Mouse (Mus musculus) cerebellum, adult 11 months (tissue): Measurements from ENCODE around the gene Tnni3.
"Not testable (repeated sequence)": the region's sequence is repeated elsewhere in the genome, so short reads cannot be mapped to it uniquely, and the experiment has no call there.

Experiments
- DNase-seq: peaks from one replicate; pipeline ENCODE4 v3.0.0; 2022

Tnni3 gene

DNA sequence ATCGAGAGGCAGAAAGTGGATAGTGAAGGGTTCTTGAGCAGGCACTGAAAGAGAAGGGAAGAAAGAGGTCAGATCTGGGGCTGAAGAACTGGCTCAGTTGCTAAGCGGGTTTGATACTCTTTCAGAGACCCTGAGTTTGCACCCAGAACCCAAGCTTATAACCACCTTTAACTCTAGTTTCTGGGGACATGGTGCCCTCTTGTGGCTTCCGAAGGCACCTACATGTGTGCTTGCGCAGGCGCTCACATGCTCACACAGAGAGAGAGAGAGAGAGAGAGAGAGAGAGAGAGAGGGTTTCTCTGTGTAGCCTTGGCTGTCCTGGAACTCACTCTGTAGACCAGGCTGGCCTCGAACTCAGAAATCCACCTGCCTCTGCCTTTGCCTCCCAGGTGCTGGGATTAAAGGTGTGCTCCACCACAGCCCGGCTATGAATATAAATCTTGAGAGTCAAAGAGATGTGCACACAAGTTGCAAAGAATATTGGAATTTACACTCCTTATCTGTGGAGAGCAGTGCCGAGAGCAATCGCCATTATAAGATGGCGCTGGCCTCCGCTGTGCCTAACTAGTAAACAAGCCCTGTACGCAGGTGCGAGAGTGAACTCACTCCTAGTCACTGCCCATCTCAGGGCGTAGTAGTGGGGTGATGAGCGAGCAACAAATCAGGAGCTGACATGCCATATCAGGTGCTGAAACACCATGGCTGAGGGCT, at the start of gene Tnni3:
Gene Tnni3, minus strand, starts transcription at position 18 of the 711 bp plus-strand sequence.
- not testable (repeated sequence) for DNase-seq

DNA sequence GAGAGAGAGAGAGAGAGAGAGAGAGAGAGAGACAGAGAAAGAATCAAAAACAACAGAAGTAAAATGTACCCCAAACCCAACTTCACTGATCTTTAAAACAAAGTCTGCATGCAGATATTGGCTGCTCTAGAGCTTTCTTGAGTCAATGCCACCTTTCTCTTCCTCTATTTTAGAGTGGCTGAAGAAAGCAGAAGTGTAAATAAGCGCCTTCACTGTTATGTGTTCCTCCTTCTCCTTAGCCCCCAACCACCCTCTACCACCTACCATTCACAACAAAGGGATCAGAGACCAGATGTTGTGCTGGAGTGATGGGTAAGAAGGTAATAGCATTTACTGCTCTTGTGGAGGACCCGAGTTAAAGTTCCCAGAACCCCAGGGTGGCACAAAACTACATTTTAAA, 48.3 kb upstream of the Tnni3 start:
- DNase-seq: not testable (repeated sequence)

DNA sequence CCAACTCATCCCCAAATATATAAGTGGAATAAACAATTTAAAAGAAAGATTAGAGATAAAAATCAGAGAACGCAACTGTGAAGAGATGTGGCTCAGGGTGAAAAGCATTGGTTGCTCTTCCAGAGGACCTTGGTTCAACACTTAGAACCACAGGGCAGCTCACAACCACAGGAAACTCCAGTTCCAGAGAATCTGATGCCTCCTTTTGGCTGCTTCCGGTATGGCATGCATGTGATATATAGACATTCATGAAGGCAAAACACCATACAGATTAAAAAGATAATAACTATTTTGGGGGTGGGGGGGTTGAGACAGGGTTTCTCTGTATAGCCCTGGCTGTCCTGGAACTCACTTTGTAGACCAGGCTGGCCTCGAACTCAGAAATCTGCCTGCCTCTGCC, 38.6 kb upstream of the Tnni3 start:
- DNase-seq: no peak

DNA sequence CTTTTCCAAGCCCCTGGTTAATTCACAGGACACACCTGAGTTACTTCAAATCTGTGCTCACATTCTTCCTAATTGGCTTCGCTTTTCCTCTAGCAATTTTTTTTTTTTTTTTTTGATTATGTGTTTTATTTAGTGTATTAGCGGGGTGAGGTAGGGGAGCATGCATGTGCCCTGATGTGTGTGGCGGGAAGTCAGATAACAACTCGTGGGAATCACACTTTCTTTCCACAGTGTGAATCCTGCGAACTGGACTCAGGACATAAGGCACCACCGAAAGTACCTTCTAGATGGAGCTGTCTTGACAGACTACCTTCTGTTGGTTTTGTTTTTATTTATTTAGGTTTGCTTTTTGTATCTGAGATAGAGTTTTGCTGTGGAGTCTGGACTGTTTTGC, 33.1 kb upstream of the Tnni3 start:
- DNase-seq: no peak

DNA sequence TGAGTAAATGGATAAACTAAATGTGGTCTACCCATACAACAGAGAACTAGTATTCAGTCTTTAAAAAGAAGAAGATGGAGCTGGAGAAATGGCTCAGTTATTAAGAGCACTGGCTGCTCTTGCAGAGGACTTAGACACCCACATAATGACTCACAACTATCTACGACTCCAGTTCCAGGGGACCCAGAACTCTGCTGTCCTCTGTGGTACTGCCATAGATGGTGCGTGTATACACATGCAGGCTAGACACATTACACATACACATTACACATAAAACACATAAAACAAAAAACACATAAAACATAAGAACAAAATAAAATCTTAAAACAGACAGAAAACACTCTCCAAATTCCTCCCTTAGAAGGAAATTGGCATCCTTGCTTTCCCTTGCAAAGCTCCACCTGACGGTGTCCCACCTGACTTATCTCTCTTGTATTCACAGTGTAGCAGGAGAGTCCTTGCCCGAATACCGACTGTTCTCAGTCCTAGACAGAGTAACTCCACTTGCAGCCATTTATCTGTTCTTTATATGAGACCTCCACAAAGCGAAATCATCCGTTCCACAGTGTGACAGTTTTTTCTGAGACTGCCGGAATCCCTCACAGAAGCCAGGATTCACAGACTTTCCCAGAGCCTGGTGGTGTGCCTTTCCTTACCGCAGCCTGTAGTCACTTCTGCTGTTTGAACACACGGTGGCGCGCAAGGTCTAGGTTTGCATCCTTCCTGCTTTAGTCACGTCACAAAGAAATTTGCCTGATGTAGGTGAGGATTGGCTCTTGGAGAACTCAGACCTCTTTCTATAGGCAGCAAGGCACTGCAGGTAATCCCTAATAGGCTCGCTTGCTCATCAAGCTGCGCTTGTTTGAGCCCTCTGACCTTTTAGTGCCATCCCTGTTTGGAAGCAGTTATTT, 32.5 kb upstream of the Tnni3 start:
- peak; percentile 76 for DNase-seq

DNA sequence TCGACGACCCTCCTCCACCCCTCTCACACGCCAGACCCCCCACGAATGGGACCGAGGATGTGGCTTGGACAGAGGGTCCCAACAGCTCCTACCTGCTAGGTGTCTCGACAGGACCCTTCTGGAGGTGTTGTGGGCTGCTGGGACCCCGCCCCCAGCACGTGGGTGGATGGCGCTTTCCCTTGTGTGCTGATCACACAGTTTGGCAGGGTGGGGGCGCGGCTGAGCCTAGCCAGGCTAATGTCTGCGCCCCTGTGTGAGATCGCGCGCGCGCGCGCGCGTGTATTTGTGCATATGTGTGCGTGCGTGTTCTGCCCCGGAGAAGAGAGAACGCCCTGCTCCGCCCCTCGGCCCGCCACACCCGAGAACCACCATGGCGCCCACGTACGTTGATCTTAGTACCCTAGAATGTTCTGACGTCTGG, 23.2 kb upstream of the Tnni3 start, which contains the start of gene Syt5:
Gene Syt5, minus strand, starts transcription at position 321 of the 421 bp plus-strand sequence.
- DNase-seq: peak; percentile 36

DNA sequence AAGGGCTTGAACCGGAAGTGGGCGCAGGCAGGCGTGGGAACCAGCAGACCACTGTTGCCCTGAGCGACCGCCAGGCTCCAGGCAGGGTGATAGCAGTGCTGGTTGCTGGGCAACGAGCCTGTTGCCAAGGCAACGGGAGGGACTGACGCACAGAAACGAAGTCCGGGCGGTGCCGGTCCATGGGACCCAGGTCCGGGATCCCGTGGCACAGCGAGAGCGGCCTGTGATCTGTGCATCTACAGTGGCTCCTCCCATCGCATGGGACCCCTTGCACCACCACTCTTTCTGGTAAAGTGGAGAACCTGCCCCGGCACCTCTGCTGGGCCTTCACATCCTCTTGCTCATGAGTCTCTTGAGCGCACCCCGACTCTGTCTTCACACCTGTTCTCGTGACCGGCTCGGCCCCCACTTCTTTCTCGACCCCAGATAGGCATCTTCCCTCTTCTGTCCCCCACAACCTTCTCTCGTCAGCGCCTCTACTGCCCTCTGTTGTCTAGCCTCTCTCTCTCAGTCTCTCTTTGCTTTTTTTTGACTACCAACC, 22.6 kb upstream of the Tnni3 start:
- peak; percentile 80 for DNase-seq

DNA sequence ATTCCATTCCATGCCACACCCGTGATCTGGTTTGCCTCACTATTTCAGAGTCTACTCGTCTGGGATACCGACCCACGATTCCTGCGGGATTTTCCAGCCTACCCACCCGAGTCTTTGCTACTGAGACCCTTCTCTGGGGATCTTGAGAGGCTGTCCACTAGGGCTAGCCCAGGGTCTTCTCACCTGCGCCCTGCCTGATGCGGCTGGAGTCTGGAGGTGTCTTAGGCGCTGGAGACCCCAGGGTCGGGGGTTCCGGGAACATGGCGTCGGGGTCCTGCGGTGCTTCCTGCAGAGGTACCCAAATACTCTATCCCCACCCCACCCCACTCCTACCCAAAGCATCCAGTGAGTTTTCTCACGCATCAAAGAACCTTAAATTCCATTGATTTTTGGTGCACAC, 22.0 kb upstream of the Tnni3 start:
- DNase-seq: no peak

DNA sequence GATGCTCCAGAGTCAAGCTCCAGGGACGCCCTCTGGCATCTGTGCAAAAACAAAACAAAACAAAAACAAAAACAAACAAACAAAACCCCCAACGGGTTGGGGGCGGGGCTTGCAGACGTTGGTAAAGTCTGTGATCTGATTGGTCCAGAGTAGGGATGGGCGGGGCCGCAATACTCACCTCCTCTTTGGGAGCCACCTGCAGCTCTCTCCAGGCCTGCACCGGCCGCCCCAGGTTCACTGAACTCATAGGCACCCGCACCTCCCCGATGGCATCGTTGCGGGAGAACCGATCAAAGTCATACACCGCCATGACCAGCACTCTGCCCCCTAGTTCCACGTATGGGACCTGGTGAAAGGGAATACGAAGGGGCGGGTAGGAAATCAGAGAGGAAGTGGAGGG, 18.0 kb upstream of the Tnni3 start:
- DNase-seq: no peak

DNA sequence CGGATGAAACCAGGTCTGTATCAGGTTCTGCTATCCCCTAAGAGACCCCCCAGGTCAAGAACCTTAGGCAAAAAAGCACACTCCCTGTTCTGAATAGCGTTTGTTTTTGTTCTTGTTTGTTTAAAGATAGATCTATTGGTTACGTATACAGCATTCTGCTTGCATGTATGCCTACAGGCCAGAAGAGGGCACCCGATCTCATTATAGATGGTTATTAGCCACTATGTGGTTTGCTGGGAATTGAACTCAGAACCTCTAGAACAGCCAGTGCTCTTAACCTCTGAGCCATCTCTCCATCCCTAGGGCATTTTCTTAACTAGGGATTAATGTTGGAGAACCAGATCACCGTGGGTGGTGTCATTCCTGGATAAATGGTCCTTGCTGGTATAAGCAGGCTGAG, 17.3 kb upstream of the Tnni3 start:
- no peak for DNase-seq

DNA sequence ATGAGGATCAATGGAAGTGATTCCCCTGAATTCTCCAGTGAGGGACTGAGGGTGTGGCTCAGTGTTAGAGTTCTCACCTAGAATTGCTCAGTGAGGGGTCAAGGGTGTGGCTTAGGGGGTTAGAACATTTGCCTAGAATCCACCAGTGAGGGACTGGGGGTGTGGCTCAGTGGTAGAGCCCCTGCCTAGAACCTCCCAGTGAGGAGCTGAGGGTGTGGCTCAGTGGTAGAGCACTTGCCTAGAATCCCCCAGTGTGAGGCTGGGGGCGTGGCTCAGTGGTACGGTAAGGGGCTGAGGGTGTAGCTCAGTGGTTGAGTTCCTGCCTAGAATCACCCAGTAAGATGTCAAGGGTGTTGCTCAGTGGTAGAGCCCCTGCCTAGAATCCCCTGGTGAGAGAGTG, 15.0 kb upstream of the Tnni3 start:
- no peak for DNase-seq

DNA sequence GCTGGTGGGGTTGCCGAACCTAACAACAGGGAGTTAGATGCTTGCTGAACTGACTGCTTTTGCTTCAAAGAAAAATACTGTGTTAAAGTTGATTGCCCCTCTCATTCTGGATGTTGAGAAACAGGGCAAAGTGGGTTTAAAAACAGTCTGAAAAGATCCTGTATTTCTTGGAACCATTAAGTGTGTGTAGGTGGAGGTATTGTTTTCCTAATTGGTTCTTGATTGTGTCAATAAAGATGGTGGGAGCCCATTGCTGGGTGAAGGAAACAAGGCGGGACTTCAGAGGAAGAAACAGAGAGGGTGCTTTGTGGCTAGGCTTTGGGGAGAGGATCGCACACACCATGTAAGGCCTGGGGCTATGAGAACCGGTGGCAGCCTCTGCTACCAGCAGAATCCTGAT, 13.2 kb upstream of the Tnni3 start:
- DNase-seq: no peak

DNA sequence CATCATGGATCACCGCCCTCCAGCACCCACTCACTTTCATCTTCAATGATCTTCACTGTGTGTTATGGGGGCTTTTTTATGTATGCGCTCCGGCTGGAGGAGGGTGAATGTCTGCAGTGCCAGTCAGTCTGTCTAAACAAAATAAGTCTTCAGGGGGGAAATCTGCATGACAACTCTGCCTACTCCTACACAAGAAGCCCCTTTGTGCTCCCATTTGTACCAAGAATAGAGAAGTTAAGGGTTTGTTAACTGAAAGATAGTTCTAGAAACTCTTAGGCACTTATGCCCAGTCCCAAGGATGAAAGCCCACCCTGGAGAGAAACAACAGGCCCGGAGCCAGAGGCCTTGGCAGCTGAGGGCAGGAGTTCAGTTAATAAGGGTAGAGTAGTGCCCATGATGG, 12.3 kb upstream of the Tnni3 start:
- no peak for DNase-seq

DNA sequence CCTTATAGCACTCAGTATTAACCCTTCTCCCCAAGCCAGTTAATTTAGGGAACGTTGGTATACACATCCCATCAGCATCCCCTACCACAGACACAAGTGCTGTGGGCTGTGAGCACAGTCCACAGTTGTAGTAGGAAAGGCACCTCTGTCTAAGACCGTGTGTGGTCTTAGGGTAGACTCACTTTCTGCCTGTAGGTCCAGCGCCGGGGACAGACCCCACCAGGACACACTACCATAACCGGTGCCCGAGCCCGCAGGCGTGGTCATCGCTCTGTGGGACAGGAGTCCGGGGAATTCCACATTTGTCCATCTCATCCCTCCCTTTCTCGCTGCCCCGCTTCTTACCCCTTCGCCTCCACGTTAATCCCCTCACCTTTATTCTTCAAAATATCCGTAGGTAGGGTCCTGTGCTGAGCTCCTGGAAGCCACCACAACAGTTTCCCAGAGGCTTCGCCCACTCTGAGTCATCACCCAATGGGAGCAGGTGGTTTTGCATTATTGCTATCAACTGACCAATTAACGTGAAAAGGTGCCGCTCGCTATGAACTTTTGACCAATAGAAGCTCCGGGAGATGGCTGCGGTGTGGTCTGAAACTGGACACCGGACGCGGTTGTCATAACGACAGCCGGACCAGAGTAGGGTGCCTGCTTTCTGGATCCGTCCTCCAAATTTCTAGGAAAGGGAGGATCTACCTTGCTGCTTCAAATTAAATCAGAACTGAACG, 8.1 kb upstream of the Tnni3 start, which contains the start of gene Dnaaf3:
Gene Dnaaf3, minus strand, starts transcription at position 449 of the 725 bp plus-strand sequence.
- DNase-seq: no peak

DNA sequence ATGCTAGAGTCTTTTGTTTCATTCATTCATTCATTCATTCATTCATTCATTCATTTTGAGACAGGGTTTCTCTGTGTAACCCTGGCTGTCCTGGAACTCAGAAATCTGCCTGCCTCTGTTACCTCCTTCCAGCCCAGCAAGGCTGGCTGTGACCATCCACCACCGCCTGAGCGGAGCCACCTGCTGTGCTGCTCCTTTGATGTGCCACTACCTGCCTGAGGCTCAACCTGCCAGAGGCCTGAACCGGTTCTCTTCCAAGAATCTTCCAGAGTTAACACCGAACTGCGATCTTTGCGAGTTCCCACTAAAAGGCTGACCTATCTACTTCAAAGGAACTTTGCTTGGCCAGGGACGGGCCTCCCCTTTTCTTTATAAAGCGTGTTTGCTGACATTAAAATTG, 6.1 kb upstream of the Tnni3 start:
- not testable (repeated sequence) for DNase-seq

DNA sequence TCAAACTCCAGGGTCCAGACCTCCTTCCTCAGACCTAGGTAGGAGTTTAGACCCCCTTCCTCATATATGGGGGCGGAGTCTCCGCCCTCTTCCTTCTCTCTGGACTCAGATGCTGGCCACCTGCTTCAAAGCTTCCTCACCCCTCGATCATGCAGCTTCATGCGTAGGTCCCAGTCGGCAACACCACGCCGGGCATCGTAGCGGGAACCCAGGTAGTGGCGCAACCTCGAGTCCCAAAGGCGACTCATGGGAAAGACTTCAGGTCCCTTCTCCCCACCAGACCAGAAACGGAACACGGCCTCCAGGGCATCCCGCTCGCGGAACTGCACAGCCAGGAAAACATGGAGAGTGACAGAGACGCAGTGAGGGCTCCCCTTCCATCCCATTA, 3.3 kb upstream of the Tnni3 start:
- DNase-seq: no peak

DNA sequence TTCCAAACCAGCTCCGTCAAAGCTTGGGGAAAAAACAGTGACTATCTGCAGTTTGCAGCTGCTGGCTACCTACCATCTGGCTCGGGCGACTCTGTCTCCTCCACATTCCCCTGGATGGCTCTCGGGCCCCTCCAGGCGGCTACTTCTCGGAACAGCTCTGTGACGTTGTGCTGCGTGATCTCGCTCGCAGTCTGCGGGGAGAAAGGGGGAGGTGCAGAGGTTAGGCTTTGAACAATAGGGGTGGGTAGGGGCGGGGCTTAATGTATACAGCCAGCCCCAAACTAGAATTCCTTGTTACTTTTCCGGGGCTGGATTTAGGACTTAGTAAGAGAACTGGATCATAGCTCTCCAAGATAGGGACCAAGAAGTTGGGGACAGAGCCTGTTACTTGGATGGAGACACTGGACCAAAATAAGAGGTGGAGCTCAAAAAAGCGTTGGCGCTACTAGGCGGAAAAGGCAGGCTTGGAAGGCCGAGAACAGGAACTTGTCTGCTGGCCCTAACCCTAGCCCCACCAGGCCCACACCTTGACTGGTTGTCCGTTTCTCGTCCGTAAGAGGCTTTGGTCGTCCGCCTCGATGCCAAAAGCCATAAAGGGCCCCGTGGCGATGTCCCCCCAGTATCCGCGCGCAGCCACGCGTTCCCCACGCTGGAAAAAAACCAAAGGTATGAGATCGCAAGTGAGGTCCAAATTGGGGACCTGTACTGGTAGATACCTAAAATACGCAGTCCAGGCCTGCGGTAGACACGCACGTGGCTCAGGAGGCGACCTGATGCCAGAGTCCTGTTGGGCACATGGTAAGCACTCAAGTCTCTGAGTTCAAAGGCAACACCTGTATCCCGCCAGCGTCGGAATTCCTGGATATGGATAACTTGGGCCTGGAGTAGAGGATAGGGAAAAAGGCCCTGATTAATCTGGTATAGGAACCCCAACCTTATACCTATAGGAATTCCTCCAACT, 2.6 kb upstream of the Tnni3 start:
- peak; percentile 52 for DNase-seq

DNA sequence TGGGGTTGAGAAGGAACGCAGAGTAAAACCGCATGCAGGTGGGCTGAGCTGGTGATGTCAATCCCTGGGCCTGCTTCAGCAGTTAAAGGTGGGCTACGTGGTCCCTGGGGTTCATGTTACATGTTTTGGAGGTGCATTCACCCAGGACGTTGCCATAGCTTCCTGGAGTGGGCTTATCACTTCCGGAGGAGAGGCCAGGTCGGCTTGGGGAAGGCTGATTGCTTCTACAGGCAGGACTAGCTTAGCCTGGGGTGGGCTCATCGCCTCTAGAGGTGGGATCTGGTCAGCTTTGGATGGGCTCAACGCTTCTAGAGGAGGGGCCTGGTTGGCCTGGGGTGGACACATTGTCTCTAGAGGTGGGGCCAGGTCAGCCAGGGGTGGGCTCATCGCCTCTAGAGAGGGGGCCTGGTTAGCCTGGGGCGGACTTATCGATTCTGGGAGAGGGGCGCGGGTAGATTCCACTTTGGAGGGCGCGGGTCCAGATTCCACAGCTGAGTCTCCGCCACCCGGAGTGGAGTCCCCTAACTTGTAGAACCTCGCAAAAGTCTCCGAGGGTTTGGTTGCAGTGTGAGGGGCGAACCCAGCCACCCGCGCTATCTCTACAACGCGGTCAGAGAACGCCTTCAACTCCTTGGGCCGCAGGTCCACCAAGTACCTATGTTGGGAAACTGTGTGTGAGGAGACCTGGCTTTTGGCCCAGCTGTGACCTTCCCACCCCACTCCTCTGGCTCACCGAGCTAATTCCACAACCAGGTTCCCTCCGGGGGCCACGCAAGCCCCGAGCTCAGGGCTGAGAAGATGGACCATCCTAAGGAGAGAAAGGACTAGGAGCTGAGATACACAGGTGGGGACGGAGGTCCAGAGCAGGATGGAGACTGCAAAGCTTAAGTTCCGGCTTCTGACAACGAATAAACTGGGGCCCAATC, 561 bp downstream of the Tnni3 start:
- DNase-seq: no peak

DNA sequence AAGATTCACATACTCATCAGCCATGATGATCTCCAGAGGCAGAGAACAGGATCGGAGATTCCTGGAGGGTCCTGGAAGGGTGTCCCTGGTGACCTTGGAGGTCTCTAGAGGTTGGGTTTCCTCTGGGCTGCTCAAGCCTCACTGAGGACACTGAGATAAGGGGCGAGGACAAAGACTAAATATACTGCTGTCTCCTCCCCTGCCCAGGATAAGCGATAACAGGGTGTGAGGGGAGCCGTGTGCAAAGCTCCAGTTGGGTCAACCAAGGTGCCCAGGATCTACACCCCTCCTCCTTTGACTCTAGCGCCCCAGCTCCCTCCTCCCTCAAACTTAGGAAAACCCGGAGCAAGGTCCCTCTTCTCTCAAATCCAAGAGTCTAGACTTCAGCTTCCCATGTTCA, 1.7 kb downstream of the Tnni3 start:
- no peak for DNase-seq

DNA sequence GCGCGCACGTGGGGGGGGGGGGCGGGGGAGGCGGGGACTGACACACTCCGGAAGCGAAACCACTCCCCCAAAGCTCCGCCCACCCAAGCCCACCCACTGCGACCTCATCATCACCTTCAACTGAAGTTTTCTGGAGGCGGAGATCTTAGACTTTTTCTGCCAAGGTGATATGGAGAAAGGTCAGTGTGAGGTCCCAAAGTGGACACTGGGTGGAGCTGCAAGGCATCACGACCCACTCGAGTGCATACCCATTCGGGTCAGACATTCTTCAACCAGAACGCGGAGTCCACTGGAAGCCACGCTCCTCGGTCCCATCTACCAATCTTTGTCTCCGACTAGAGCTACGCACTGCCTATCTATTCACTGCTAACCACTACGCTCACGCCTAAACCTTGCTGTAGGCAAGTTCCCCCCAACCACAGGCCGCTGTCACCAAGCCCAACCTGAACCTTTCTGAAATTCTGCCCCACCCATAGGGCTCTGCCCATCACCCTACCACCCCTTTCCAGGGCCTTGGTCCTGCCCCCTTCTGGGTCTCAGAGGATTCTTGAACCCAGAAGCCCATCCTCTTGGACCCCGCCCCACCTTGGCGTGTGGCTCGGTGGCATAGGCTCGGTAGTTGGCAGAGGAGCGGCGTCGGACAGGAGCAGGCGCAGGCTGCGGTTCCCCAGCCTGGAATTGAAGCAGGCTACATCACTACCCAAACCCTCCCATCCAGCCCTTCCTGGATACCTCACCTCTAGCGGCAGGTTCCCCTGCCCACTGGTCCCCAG, 2.6 kb downstream of the Tnni3 start:
- DNase-seq: no peak
